Mouse (Mus musculus): ENCODE measurements around the gene Wwtr1. TPM values are rescaled to one million over a fixed set of nuclear protein-coding genes. Genes with fewer than 3 reads are reported as not detected.

The Wwtr1 gene
- polyA plus RNA-seq, 1 experiment from 2014 or later: 7.7 TPM

DNA sequence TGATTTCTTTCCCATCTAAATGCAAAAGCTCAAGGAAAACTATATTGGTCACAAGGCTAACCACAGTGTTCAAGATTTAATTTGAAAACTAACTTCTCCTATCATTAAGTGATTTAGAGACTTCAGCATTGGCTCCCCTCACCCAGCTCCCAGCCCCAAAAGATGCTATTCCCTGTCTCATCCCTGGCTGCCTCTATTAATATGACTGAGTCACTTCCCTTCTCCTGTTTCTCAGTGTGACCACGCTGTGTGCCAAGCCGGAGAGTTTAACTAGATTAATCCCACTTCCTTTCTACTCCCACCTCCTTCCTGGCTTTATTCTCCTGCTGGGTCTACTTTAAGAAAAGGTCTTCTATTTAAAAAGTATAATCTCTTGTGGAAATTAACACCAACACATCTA, 71.0 kb downstream of the Wwtr1 start:
- no peaks in the 10 kb centered on the region for H3K9me3 ChIP-seq
- 74% methylated on average over 2 of the region's 2 CpGs for WGBS
- no peak overlapping the region for H3K27ac ChIP-seq (replicated peaks)
- H3K36me3 ChIP-seq: no peaks in the 10 kb centered on the region
- no peaks in the 10 kb centered on the region for H3K4me1 ChIP-seq (replicated peaks)
- no peak overlapping the region for H3K9ac ChIP-seq
- ATAC-seq (ENCODE audit: low FRiP score, low read depth): no peak
- no peaks in the 10 kb centered on the region for H3K27me3 ChIP-seq
- no peak overlapping the region for H3K4me2 ChIP-seq
- no peak overlapping the region for H3K4me3 ChIP-seq

DNA sequence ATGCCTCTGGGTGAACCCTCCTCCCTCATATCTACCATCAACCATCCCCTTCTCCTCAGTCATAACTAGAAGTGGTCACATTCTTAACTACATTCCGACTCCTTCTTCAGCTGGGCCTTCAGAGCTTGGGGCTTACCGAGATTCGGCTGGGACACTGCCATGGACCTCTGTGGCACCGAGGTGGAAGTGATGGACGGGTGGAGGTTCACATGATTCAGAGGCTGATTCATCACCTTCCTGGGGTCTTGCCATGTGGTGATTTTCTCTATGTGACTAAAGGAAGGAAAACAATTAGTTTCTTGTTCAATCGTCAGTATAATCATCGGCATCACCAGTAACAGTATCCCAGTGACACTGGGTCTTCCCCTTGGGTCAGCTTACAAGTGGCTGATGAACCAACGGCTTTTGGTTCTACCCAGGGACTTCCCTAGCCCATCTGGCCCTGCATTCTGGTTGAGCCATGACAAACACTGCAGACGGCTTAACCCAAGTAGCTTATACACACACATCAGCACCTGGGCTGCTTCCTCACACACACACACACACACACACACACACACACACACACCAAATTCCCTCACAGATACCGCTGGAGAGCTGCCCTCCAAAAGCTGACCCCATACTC, 74.0 kb downstream of the Wwtr1 start:
- no peak for ATAC-seq (ENCODE audit: low FRiP score, low read depth)
- H3K9ac ChIP-seq: no peak overlapping the region
- no peaks in the 10 kb centered on the region for H3K9me3 ChIP-seq
- H3K36me3 ChIP-seq: no peaks in the 10 kb centered on the region
- H3K27ac ChIP-seq (replicated peaks): no peak overlapping the region
- no peak overlapping the region for H3K4me3 ChIP-seq
- no peak overlapping the region for H3K4me2 ChIP-seq
- H3K27me3 ChIP-seq: no peaks in the 10 kb centered on the region
- H3K4me1 ChIP-seq (replicated peaks): no peaks in the 10 kb centered on the region
- WGBS: 87% methylated on average over 10 of the region's 10 CpGs

DNA sequence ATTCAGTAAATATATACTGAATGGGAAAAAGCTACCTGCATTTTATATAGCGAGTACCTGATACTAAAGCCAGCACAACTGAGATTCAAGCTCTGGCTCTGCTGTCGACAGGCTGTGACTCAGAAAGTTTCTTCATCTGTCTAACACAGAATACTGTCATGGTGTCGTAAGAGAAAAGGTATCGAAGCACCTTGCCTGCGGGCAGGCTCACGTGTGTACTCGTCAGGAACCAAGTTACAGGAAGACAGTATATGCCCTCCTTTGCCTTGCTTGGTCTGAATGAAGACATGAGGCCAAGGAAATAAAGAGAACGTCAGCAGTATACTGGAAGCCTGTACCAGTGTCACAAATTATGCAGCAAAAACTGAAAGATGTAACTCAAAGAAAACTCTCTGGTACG, 74.9 kb downstream of the Wwtr1 start:
- no peaks in the 10 kb centered on the region for H3K27me3 ChIP-seq
- ATAC-seq (ENCODE audit: low FRiP score, low read depth): no peak
- H3K36me3 ChIP-seq: no peaks in the 10 kb centered on the region
- 93% methylated on average over 9 of the region's 9 CpGs for WGBS
- no peaks in the 10 kb centered on the region for H3K9me3 ChIP-seq
- H3K27ac ChIP-seq (replicated peaks): no peak overlapping the region
- no peaks in the 10 kb centered on the region for H3K4me1 ChIP-seq (replicated peaks)
- H3K9ac ChIP-seq: no peak overlapping the region
- H3K4me2 ChIP-seq: no peak overlapping the region
- H3K4me3 ChIP-seq: no peak overlapping the region

DNA sequence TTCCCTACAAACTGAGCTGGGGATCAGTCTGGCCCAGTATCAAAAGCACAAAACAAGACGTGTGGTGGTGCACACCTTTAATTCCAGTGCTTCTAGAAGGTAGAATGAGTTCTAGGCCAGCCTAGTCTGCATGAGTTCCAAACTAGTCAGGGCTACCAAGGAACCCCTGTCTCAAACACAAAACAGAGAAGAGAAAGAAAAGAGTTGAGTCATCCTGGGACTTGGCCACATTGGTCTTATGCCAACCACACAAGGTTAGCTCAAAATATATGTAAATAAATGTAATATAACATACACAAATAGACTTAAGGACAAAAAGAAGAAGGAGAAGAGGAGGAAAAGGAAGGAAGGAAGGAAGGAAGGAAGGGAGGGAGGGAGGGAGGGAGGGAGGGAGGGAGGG, 77.9 kb downstream of the Wwtr1 start:
- H3K9me3 ChIP-seq: no peaks in the 10 kb centered on the region
- H3K4me2 ChIP-seq: no peak overlapping the region
- H3K4me1 ChIP-seq (replicated peaks): no peaks in the 10 kb centered on the region
- no peak overlapping the region for H3K4me3 ChIP-seq
- ATAC-seq (ENCODE audit: low FRiP score, low read depth): no peak
- H3K9ac ChIP-seq: no peak overlapping the region
- H3K27me3 ChIP-seq: no peaks in the 10 kb centered on the region
- H3K27ac ChIP-seq (replicated peaks): no peak overlapping the region
- 91% methylated on average over 1 of the region's 1 CpGs for WGBS
- H3K36me3 ChIP-seq: no peaks in the 10 kb centered on the region

DNA sequence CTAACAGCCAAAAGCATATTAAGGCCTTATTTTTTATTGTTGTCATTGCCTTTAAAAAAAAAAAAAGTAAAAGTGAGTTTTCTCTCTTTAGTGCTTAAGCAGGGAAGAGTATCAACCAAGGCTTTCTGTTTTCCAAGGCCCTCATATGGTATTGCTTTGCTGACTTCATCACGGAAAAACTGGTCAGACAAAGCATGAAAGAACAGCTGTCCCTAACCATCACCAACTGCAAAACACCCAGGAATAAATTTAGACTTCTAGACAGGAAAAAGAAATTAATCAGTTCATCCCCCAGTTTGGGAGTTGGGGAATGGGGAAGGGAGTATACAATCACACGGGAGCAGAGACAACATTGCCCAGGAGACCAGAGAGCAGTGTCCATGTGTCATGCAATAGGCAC, 79.3 kb downstream of the Wwtr1 start:
- no peak for ATAC-seq (ENCODE audit: low FRiP score, low read depth)
- Histone ChIP-seq H3K9ac (no peak overlapping the region), H3K27ac (replicated peaks) (no peak overlapping the region), H3K36me3 (no peaks in the 10 kb centered on the region), H3K9me3 (no peaks in the 10 kb centered on the region), H3K4me2 (no peak overlapping the region), H3K4me3 (no peak overlapping the region), H3K4me1 (replicated peaks) (no peaks in the 10 kb centered on the region), H3K27me3 (no peaks in the 10 kb centered on the region)
- 66% methylated on average over 2 of the region's 2 CpGs for WGBS

DNA sequence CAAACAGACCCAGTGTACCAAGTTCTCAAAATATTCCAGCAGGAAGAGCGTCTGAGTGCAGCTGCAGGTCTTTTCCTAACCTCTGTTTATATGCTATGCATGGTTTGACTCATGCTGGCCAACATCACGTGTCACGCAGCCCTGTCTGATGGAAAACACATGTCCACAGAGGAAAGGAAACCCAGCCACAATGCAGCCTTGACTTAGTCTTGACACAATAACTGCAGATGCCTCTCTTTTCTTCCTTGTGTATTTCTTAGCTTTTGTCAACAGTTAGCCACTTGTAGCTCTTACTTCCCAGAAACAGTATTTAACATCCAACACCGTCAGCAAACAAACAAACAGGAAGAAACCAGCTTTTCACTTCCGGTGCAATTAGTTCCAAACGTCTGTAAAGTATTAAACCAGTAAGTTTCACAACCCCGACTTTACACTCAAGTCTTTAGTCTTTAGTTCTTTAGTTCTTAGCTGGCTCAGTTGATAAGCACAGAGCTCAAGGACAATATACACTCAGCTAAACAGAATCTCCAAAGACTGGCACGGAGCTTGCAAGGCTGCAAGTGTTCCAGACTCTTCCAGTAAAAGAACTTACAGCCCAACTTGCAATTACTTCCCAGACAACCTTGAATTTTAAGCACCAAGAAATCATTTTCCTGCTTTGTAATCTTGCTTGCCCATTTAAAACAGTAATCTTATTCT, 88.1 kb downstream of the Wwtr1 start:
- no peak overlapping the region for H3K9ac ChIP-seq
- WGBS: 81% methylated on average over 8 of the region's 8 CpGs
- no peak overlapping the region for H3K4me2 ChIP-seq
- no peak overlapping the region for H3K4me3 ChIP-seq
- H3K27ac ChIP-seq (replicated peaks): no peak overlapping the region
- H3K27me3 ChIP-seq: no peaks in the 10 kb centered on the region
- no peaks in the 10 kb centered on the region for H3K4me1 ChIP-seq (replicated peaks)
- H3K9me3 ChIP-seq: no peaks in the 10 kb centered on the region
- ATAC-seq (ENCODE audit: low FRiP score, low read depth): no peak
- H3K36me3 ChIP-seq: no peaks in the 10 kb centered on the region

DNA sequence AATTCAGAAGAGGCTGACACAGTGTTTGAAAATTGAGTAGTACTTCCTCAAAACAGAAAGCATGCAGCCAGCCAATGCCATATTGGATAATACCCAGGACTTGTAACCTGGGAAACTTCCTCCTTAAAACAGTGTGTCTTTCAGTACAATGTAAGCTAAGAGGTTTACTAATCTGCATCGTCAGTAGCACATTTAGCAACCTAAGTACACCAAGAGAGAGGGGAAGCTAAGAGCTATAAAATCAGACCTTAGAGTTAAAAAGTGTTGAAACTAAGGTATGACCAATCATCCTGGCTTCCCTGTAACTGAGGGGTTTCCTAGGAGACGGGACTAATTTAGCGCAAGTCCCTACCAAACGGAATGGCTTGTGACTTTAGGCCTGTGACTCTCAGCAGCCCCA, 89.6 kb downstream of the Wwtr1 start:
- H3K27ac ChIP-seq (replicated peaks): no peak overlapping the region
- no peaks in the 10 kb centered on the region for H3K4me1 ChIP-seq (replicated peaks)
- no peaks in the 10 kb centered on the region for H3K36me3 ChIP-seq
- no peak overlapping the region for H3K4me2 ChIP-seq
- WGBS: 89% methylated on average over 4 of the region's 4 CpGs
- ATAC-seq (ENCODE audit: low FRiP score, low read depth): no peak
- no peak overlapping the region for H3K4me3 ChIP-seq
- H3K9me3 ChIP-seq: no peaks in the 10 kb centered on the region
- no peaks in the 10 kb centered on the region for H3K27me3 ChIP-seq
- no peak overlapping the region for H3K9ac ChIP-seq

DNA sequence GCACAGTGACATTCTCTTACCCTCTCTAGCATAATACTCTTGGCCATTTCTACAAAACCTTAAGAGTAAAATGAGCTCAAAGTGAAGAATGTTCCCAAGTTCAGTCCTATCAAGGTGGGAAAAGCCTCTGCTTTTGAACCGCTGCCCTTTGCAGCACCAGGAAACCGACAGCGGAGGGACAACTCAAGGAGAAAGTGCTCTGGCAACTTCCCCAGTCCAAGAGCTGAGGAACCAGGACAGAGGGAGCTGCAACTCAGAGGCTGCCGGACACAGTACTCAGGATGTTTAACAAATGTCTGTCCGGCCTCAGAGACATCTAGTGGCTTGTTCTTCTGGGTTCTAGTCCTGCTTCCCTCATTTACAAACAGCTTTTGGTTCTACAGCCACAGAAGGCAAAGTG, 93.7 kb downstream of the Wwtr1 start:
- Histone ChIP-seq H3K4me3 (no peak overlapping the region), H3K4me1 (replicated peaks) (no peaks in the 10 kb centered on the region), H3K27me3 (no peaks in the 10 kb centered on the region), H3K27ac (replicated peaks) (no peak overlapping the region), H3K36me3 (no peaks in the 10 kb centered on the region), H3K9ac (no peak overlapping the region), H3K9me3 (no peaks in the 10 kb centered on the region), H3K4me2 (no peak overlapping the region)
- ATAC-seq (ENCODE audit: low FRiP score, low read depth): no peak
- WGBS: 89% methylated on average over 5 of the region's 5 CpGs

DNA sequence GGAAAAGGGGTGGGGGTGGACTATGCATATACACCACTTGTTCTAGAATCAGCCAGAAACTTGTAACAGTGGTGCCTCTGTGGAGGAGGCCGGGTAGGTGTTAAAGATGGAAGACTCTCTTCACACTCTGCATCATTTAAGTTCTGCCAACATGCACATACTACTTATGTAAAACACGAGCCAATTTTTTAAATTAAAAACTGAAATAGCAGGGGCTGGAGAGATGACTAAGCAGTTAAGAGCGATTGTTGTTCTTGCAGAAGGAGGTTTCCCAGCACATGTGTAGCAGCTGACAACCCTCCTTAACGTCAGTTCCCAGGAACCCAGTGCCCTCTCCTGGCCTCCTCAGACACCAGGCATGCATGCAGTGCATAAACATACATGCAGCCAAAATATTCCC, 95.1 kb downstream of the Wwtr1 start:
- H3K9me3 ChIP-seq: no peaks in the 10 kb centered on the region
- ATAC-seq (ENCODE audit: low FRiP score, low read depth): no peak
- no peak overlapping the region for H3K4me2 ChIP-seq
- H3K4me3 ChIP-seq: no peak overlapping the region
- no peak overlapping the region for H3K9ac ChIP-seq
- no peaks in the 10 kb centered on the region for H3K27me3 ChIP-seq
- 77% methylated on average over 4 of the region's 4 CpGs for WGBS
- no peaks in the 10 kb centered on the region for H3K4me1 ChIP-seq (replicated peaks)
- no peaks in the 10 kb centered on the region for H3K36me3 ChIP-seq
- H3K27ac ChIP-seq (replicated peaks): no peak overlapping the region

DNA sequence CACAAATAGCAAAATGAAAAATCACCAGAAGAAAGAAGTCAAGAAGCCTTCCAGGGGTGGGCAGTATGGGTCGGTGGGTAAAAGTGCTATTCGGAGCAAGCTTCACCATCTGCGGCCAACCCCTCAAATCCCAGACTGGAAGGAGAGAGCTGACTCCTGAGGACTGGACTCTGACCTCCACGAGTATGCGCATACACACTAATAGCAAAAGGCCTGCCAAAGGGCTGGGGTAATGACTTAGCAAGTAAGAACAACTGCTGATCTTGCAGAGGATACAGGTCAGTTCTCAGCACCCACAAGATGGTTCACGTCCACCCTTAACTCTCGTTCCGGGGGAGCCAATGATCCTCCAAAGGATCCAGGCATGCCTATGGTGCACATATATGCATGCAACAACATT, 101.3 kb downstream of the Wwtr1 start:
- H3K4me3 ChIP-seq: no peak overlapping the region
- no peak overlapping the region for H3K4me2 ChIP-seq
- ATAC-seq (ENCODE audit: low FRiP score, low read depth): no peak
- WGBS: 90% methylated on average over 8 of the region's 8 CpGs
- H3K9me3 ChIP-seq: no peaks in the 10 kb centered on the region
- H3K27me3 ChIP-seq: no peaks in the 10 kb centered on the region
- peaks cover 23% of the 10 kb centered on the region for H3K4me1 ChIP-seq (replicated peaks)
- H3K9ac ChIP-seq: no peak overlapping the region
- H3K36me3 ChIP-seq: no peaks in the 10 kb centered on the region
- H3K27ac ChIP-seq (replicated peaks): no peak overlapping the region

DNA sequence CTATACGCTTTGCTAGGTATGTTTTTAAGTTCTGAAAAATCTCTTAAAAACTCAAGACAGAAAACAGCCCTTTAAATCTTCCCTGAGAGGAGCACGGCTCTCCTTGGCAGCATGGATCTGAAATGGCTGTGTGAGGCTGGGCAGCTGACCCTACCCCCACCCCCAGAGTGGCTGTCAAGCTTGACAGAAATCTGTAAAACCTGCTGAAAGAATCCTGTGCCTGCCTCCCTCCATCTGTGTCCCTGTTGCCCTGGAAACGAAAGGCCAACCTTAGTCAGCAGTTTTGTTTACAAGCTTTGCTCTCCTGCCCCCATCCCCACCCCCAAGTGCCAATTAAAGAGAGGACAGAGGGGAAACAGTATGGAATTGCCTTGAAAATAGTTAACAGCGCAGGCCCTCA, 103.3 kb downstream of the Wwtr1 start:
- WGBS: 37% methylated on average over 4 of the region's 4 CpGs
- H3K9me3 ChIP-seq: no peaks in the 10 kb centered on the region
- H3K4me3 ChIP-seq: no peak overlapping the region
- no peak overlapping the region for H3K4me2 ChIP-seq
- H3K27me3 ChIP-seq: no peaks in the 10 kb centered on the region
- H3K36me3 ChIP-seq: no peaks in the 10 kb centered on the region
- no peak overlapping the region for H3K27ac ChIP-seq (replicated peaks)
- no peak overlapping the region for H3K9ac ChIP-seq
- peak; percentile 76; the same call in 1 of the 2 replicates for ATAC-seq (ENCODE audit: low FRiP score, low read depth)
- peaks cover 23% of the 10 kb centered on the region for H3K4me1 ChIP-seq (replicated peaks)

DNA sequence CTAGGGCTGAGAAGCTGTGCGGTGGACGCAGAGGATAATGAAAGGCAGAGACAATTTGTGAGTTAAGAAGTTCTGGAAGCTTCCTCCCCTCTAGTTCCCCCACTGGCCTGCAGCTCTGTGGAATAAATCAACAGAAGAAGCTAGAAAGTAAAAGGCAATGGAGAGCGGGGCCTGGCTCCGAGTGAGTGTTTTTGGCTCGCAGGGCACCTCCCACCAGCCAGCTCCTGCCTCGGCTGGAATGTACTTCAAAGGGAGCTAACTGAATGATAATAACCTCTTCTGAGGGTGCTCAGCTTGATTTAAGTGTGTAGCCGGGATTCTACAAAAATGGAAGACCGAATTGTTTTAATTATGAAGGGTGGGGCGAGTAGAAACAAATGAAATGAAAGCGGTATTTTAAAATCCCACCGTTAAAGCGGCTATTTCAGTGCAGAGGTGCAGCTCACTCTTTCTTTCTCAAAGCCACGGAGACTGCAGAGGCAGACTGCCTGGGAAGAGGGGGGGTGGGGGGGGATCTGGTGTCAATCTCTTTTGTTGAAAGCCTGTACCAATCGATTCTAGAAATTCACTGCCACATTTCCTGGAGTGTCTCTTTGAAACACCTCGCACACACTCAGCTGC, 104.6 kb downstream of the Wwtr1 start:
- no peaks in the 10 kb centered on the region for H3K9me3 ChIP-seq
- peak overlapping the region; percentile 58 for H3K27ac ChIP-seq (replicated peaks)
- H3K4me2 ChIP-seq: peak overlapping the region; percentile 52
- no peaks in the 10 kb centered on the region for H3K27me3 ChIP-seq
- ATAC-seq (ENCODE audit: low FRiP score, low read depth): peak; percentile 49; the same call in 1 of the 2 replicates
- H3K36me3 ChIP-seq: no peaks in the 10 kb centered on the region
- H3K4me3 ChIP-seq: peak overlapping the region; percentile 29
- 0 out of 2 replicates have a peak overlapping the region, but pooled peaks have one; percentile 36 for H3K9ac ChIP-seq
- peaks cover 23% of the 10 kb centered on the region for H3K4me1 ChIP-seq (replicated peaks)
- WGBS: 3% methylated on average over 15 of the region's 15 CpGs
